Mouse (Mus musculus) right cerebral cortex, postnatal 14 days (tissue): ENCODE measurements around the gene Isl2.

ENCODE experiments used
- DNase-seq: peaks from one replicate; pipeline ENCODE4 v3.0.0; 2022

The Isl2 gene

GRCm38 (mm10) chr9:55548871-55549270 is 10.4 kb downstream of the Isl2 start:
- DNase-seq, result no peak

- DNase-seq, result no peak
These were observed 10.9 kb downstream of the Isl2 start for GRCm38 (mm10) chr9:55549302-55549890.

- DNase-seq, result no peak
These were observed 16.5 kb downstream of the Isl2 start for GRCm38 (mm10) chr9:55554986-55555385.

- no peak for DNase-seq
These were observed 22.5 kb downstream of the Isl2 start for GRCm38 (mm10) chr9:55560960-55561359.

- no peak for DNase-seq
These were observed 30.1 kb downstream of the Isl2 start for GRCm38 (mm10) chr9:55568466-55569159.

- DNase-seq, result no peak
These were observed 32.6 kb downstream of the Isl2 start for GRCm38 (mm10) chr9:55571071-55571470.

GRCm38 (mm10) chr9:55576571-55576970 is 38.1 kb downstream of the Isl2 start:
- no peak for DNase-seq

GRCm38 (mm10) chr9:55581414-55581813 is 42.9 kb downstream of the Isl2 start:
- no peak for DNase-seq

- DNase-seq, result no peak
These were observed 47.7 kb downstream of the Isl2 start for GRCm38 (mm10) chr9:55586141-55586540.
